Mouse (Mus musculus) hindbrain, embryonic 12.5 days (tissue): Measurements from ENCODE around the gene Fsd1. TPM values are rescaled to one million over a fixed set of nuclear protein-coding genes. Genes with fewer than 3 reads are reported as not detected.
"Not testable (repeated sequence)": the region's sequence is repeated elsewhere in the genome, so short reads cannot be mapped to it uniquely, and the experiment has no call there.

Source experiments
- ATAC-seq: fragments of 200-750 bp; cut with Nextera tagmentation; 2 replicates; pipeline ENCODE4 v1.8.0; 2017; ENCODE audit warnings: moderate TSS enrichment; ENCODE audit not compliant: low FRiP score
- H3K27ac ChIP-seq: fragments of 300-500 bp; sonication (generic); 2 replicates; pipeline ENCODE4 v1.5.1; 2016; ENCODE audit warnings: mild to moderate bottlenecking
- H3K27me3 ChIP-seq: fragments of 300-500 bp; sonication (generic); 2 replicates; pipeline ENCODE4 v1.6.1; 2016; ENCODE audit warnings: mild to moderate bottlenecking
- H3K36me3 ChIP-seq: fragments of 300-500 bp; sonication (generic); 2 replicates; pipeline ENCODE4 v1.6.1; 2016; ENCODE audit warnings: mild to moderate bottlenecking
- H3K4me1 ChIP-seq: fragments of 300-500 bp; sonication (generic); 2 replicates; pipeline ENCODE4 v1.6.1; 2016
- H3K4me2 ChIP-seq: fragments of 300-500 bp; sonication (generic); replicated peaks from 2 replicates; pipeline ENCODE4 v1.6.1; 2016; ENCODE audit warnings: mild to moderate bottlenecking
- H3K4me3 ChIP-seq: fragments of 300-500 bp; sonication (generic); 2 replicates; pipeline ENCODE4 v1.5.1; 2016; ENCODE audit warnings: mild to moderate bottlenecking
- H3K9ac ChIP-seq: fragments of 300-500 bp; sonication (generic); 2 replicates; pipeline ENCODE4 v1.6.1; 2016; ENCODE audit warnings: mild to moderate bottlenecking, moderate library complexity
- H3K9me3 ChIP-seq: fragments of 300-500 bp; sonication (generic); replicated peaks from 2 replicates; pipeline ENCODE4 v1.6.1; 2016; ENCODE audit warnings: mild to moderate bottlenecking
- WGBS: fragments of 180-500 bp; shearing (Covaris S2); methylation state at CpG from one replicate; pipeline ENCODE4 v1.1.7; 2016; 5-methylcytosine and 5-hydroxymethylcytosine counted together
- polyA plus RNA-seq: library from polyadenylated mRNA; unstranded; fragments of >200 nt; fragmentation: Nextera tagmentation; extraction: Ambion mirVana; gene quantifications from 2 replicates; pipeline ENCODE4 v1.2.1, GENCODE M21; 2016

Gene Fsd1
- 96.4 and 103 TPM in 2 replicates for polyA plus RNA-seq

DNA sequence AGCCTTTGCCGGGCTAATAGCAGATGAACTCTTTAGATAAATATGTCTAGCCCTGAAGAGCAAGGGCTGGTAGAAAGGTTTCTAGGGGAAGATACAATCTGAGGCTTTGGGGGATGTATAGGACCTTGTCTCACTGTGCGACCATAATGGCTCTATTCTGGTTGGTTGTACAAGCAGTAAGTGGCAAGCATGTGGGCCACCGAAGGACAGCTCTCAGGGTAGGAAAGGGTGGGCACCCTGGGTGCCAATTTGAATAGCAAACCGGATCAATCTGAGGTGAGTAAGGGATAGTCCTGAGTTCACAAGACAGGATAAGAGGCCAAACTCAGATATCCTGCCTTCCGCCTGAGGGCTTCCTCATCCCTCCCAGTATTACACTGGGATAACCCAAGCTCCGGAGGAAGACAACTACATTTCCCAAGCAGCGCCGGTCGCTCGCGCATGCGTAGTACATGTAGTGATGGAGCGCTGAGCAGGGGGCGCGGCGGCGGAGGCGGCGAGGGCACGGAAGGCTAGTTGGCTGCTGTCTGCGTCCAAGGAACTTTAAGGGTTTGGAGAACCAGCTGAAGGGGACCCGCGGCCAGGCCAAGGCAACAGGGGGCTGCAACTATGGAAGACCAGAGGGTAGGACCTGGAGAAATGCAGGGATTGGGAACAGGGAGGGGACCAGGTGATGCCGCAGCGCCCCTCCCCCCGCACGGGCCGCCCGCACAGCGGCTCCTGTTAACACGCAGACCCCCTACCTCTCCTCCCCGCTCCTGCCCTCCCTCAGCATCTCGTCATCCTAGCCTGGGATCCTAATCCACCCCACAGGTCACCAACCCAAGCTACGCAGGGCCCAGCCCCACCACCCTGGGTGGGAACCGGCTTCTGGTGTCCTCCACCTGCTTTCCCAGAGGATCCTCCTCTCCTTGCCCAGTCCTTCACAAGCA, at the start of gene Fsd1:
Gene Fsd1 (plus strand): TSS at position 480 of the 932 bp plus-strand sequence.
- peak; percentile 85 for ATAC-seq
- peak within 1 kb of the TSS; percentile 82 for H3K9ac ChIP-seq
- peaks cover 14% of the 10 kb centered on the region for H3K36me3 ChIP-seq
- no peaks in the 10 kb centered on the region for H3K27me3 ChIP-seq
- H3K9me3 ChIP-seq: no peaks in the 10 kb centered on the region
- H3K4me3 ChIP-seq: peak within 1 kb of the TSS; percentile 77
- WGBS: 11% methylated on average over 35 of the region's 35 CpGs
- H3K27ac ChIP-seq: peak within 1 kb of the TSS; percentile 66; the same call in 1 of the 2 replicates
- peaks cover 11% of the 10 kb centered on the region for H3K4me1 ChIP-seq
- H3K4me2 ChIP-seq: peak within 1 kb of the TSS; percentile 84

DNA sequence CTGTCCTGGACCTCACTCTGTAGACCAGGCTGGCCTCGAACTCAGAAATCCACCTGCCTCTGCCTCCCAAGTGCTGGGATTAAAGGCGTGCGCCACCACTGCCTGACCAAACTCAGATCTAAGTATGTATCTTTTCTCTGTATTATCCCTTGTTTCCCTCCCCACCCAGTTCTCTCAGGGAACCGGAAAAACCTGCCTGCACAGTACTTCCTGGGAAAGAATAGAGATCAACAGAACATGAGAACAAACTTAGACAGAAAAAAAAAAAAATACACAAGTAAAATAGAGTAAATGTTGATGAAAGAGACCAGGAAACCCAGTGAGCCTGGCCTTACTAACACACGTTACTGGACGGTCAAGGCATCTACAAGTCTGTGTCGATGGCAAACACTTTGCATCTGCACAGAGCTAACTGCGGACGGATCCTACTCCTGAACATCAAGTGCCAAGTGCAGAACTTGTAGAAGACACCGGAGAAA, 41.9 kb upstream of the Fsd1 start:
- not testable (repeated sequence) for H3K27me3 ChIP-seq, ATAC-seq

DNA sequence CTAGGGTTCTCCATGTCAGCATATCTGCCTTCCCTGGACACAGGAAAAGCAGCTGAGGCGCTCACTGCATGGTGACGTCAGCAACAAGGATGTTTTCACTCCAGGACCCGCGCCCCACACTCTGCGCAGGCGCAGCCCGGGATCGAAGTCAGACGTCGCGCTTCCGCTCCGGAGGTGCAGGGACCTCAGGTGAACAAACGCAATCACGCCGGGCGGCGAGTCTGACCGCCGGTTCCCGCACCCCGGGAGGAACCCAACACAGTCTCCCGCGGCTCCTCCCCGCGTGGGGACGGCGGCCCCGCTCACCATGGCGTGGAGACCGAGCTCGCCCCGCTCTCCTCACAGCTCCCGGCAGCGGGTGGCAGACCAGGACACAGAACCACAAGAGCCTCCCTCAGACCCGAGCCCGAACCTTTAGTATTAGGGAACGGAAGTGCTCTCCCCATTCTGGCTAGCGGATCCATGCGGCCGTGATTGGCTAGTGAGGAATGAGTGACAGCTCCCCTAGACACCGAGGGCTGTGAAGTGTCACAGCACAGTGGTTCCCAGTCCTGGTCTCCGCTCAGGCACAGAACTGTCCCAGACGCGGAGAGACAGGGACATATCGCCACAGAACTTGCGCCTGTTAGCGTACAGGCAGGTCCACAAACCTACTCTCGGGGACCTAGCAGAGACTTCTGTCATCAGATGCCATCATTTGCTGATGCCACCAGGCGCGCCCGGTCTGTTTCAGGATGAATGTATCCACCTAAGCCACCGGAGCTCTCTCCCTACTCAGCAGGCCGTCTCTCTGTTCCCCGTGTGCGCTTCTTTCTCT, 41.2 kb upstream of the Fsd1 start:
- peak overlapping the region; percentile 75 for H3K4me2 ChIP-seq
- ATAC-seq: peak; percentile 99

More for the DNA sequence above, 41.9 kb upstream of the Fsd1 start:
- not testable (repeated sequence) for H3K4me1 ChIP-seq, H3K36me3 ChIP-seq, H3K9me3 ChIP-seq
- 40% methylated on average over 10 of the region's 10 CpGs for WGBS
- peak overlapping the region; percentile 50 for H3K4me3 ChIP-seq
- H3K4me2 ChIP-seq: peak overlapping the region; percentile 75
- peak overlapping the region; percentile 91 for H3K27ac ChIP-seq
- H3K9ac ChIP-seq: peak overlapping the region; percentile 74

DNA sequence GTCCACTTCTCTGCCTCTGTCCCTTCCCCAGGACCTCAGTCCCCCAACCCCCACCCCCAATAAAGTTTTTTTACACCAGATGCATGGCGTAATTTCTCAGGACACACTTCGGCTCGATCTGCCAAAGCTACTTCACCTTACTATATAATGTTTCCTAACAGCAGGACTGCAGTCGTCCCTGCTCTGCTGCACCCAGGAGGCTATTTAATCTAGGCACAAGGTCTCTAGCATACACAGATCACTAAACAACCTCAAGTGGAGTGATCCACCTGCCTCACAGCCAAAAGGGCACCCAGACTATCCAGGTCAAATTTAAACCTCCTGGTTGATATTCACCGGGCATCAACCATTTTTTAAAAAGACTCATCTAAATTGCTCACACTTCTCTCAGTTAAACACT, 40.6 kb upstream of the Fsd1 start:
- no peaks in the 10 kb centered on the region for H3K9me3 ChIP-seq
- WGBS: 31% methylated on average over 5 of the region's 5 CpGs
- H3K36me3 ChIP-seq: no peaks in the 10 kb centered on the region
- ATAC-seq: 0 out of 2 replicates have a peak, but pooled peaks have one; percentile 6
- H3K4me3 ChIP-seq: peak overlapping the region; percentile 50
- H3K27me3 ChIP-seq: no peaks in the 10 kb centered on the region
- H3K4me1 ChIP-seq: peaks cover 6% of the 10 kb centered on the region; the same call in 1 of the 2 replicates
- H3K9ac ChIP-seq: peak overlapping the region; percentile 74
- peak overlapping the region; percentile 91 for H3K27ac ChIP-seq
- peak overlapping the region; percentile 75 for H3K4me2 ChIP-seq

More for the DNA sequence above, 41.2 kb upstream of the Fsd1 start:
- H3K4me1 ChIP-seq, H3K27me3 ChIP-seq, H3K9me3 ChIP-seq, H3K36me3 ChIP-seq: not testable (repeated sequence)
- WGBS: under 1% methylated on average over 56 of the region's 56 CpGs
- Histone ChIP-seq H3K9ac (peak overlapping the region; percentile 74), H3K27ac (peak overlapping the region; percentile 91), H3K4me3 (peak overlapping the region; percentile 50)

DNA sequence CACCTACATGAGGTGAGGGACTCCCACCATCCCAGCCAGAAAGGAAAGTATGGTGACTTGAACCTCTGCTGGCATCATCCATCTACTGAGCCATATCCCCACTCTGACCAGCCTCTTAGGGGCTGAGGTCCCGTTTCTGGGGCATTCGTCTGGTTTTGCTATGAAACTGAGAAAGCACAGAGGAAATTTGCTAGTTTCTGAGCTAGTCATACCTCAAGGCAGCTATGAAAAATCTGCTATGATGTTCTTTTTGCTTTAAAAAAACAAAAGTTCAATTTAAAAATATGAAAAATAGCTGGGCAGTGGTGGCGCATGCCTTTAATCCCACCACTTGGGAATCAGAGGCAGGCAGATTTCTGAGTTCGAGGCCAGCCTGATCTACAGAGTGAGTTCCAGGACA, 37.7 kb upstream of the Fsd1 start:
- no peaks in the 10 kb centered on the region for H3K27me3 ChIP-seq
- H3K9ac ChIP-seq: no peak overlapping the region
- no peak overlapping the region for H3K4me3 ChIP-seq
- H3K9me3 ChIP-seq: no peaks in the 10 kb centered on the region
- no peaks in the 10 kb centered on the region for H3K36me3 ChIP-seq
- H3K27ac ChIP-seq: no peak overlapping the region
- no peak overlapping the region for H3K4me2 ChIP-seq
- ATAC-seq: no peak
- WGBS: 86% methylated on average over 4 of the region's 4 CpGs
- peaks cover 6% of the 10 kb centered on the region; the same call in 1 of the 2 replicates for H3K4me1 ChIP-seq

DNA sequence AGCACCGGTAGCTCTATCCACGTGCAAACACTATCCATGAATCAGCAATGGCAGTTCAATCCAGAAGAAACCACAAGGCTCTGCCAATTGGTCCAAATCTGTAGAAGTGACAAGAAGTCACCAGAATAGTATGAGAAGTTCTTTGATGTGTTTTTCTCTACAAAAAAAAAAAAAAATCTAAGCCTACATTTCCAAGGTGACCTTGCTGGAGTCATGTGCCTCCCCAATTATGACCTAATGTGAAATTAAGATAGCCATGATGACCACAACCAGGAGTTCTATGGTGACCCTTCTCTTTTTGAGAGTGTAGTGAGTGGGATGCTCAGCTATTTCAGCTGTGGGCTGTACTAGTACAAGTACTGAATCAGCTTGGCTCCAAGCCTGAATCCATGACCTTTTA, 36.9 kb upstream of the Fsd1 start, which contains the start of gene Zfp119b:
Gene Zfp119b (minus strand): TSS at position 101 of the 400 bp plus-strand sequence.
- ATAC-seq: no peak
- Histone ChIP-seq H3K4me3 (no peak within 1 kb of the TSS), H3K9ac (no peak within 1 kb of the TSS), H3K27ac (no peak within 1 kb of the TSS), H3K36me3 (no peaks in the 10 kb centered on the region), H3K9me3 (no peaks in the 10 kb centered on the region), H3K4me2 (no peak within 1 kb of the TSS), H3K27me3 (peaks cover 7% of the 10 kb centered on the region; the same call in 1 of the 2 replicates), H3K4me1 (peaks cover 6% of the 10 kb centered on the region; the same call in 1 of the 2 replicates)
- WGBS: 89% methylated on average over 2 of the region's 2 CpGs

DNA sequence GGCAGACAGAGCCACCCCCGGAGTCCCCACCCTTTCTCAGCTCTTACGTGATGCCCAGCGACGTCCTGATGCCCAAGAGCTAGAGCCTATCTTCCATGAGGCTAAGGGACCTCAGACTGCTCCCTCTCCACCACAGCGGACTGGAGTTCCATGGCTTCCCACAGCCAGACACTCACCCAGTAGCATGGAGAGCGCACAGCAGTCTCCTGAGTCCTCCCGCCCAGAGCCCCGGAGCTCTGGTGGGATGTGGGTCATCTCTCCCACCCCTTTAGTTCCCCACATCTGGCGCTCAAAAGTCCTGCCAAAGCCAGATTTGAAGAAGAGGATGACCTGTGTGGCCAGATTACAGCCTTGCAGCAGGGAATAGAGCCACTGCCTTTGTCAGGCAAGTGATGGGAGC, 35.7 kb upstream of the Fsd1 start:
- Histone ChIP-seq H3K9ac (no peak overlapping the region), H3K36me3 (no peaks in the 10 kb centered on the region), H3K27me3 (peaks cover 14% of the 10 kb centered on the region), H3K9me3 (no peaks in the 10 kb centered on the region), H3K4me1 (peaks cover 3% of the 10 kb centered on the region; the same call in 1 of the 2 replicates), H3K4me2 (no peak overlapping the region), H3K4me3 (no peak overlapping the region), H3K27ac (no peak overlapping the region)
- ATAC-seq: no peak
- 79% methylated on average over 9 of the region's 9 CpGs for WGBS

DNA sequence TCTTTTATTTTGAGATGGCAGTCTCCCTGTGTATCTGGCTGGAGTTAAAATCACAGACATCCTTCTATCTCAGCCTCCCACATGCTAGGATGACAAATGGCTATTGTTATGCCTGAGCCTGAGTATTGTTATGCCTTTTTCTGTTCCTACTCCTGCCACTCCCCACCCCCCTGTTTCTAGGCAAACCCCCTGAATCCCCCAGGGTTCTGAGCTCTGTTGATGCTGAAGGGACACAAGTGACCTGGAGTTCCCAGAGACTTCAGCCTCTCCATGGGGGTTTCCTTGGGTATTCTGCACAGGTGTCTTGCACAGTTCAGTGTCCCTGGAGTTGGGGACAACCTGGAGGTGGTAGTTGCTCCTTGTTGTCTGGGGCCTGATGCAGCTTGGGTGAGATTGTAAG, 34.3 kb upstream of the Fsd1 start:
- Histone ChIP-seq H3K9ac (no peak overlapping the region), H3K9me3 (no peaks in the 10 kb centered on the region), H3K4me3 (no peak overlapping the region), H3K27me3 (peaks cover 14% of the 10 kb centered on the region), H3K27ac (no peak overlapping the region), H3K4me1 (peaks cover 10% of the 10 kb centered on the region), H3K36me3 (no peaks in the 10 kb centered on the region), H3K4me2 (no peak overlapping the region)
- ATAC-seq: no peak

DNA sequence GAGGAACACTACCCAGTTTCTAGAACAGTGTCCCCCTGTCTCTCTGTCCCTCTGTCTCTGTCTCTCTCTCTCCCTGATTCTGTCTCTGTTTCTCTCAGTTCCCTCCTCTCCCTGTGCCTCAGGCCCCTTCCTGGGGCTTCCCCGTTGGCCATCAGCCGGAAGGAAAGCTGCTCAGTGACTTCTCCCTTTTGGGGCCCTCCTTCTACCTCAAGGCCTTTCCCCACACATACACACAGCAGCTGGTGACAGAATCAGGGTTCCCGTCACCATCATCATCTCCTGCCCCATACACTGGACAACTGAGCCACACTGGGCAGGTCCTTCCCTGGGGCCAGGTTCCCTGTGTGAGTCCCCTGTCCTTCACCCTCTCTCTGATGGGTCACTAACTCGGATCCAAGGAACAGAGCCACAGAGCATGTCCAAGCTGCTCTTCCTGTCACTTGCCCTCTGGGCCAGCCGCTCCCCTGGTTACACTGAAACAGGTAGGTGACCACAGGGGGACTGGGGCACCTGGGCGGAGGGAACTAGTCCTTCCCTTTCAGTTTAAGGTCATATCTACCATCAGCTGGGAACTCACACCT, 33.8 kb upstream of the Fsd1 start, which contains the start of gene Ebi3:
Gene Ebi3 (plus strand): TSS at position 194 of the 581 bp plus-strand sequence.
- Histone ChIP-seq H3K4me2 (no peak within 1 kb of the TSS), H3K4me1 (peaks cover 14% of the 10 kb centered on the region), H3K27ac (no peak within 1 kb of the TSS), H3K4me3 (no peak within 1 kb of the TSS), H3K9me3 (no peaks in the 10 kb centered on the region), H3K36me3 (no peaks in the 10 kb centered on the region), H3K9ac (no peak within 1 kb of the TSS), H3K27me3 (peaks cover 14% of the 10 kb centered on the region)
- 70% methylated on average over 6 of the region's 6 CpGs for WGBS
- no peak for ATAC-seq

DNA sequence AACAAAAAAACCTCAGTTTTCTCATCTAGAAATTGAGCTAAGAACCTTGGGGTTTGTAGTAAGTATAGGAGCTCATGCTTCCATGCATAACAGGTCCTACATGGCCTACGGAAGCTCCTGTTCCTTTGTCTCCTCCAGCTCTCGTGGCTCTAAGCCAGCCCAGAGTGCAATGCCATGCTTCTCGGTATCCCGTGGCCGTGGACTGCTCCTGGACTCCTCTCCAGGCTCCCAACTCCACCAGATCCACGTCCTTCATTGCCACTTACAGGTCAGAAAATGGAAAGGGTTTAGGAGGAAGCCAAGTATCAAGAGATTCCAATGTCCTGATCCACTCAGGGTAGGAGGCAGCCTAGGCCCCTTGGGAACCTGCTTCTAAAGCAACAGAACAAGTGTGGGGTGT, 32.6 kb upstream of the Fsd1 start:
- no peaks in the 10 kb centered on the region for H3K36me3 ChIP-seq
- peaks cover 14% of the 10 kb centered on the region for H3K27me3 ChIP-seq
- no peak overlapping the region for H3K4me3 ChIP-seq
- no peak overlapping the region for H3K4me2 ChIP-seq
- no peaks in the 10 kb centered on the region for H3K9me3 ChIP-seq
- ATAC-seq: no peak
- peaks cover 21% of the 10 kb centered on the region for H3K4me1 ChIP-seq
- no peak overlapping the region for H3K27ac ChIP-seq
- WGBS: 80% methylated on average over 6 of the region's 6 CpGs
- no peak overlapping the region for H3K9ac ChIP-seq

DNA sequence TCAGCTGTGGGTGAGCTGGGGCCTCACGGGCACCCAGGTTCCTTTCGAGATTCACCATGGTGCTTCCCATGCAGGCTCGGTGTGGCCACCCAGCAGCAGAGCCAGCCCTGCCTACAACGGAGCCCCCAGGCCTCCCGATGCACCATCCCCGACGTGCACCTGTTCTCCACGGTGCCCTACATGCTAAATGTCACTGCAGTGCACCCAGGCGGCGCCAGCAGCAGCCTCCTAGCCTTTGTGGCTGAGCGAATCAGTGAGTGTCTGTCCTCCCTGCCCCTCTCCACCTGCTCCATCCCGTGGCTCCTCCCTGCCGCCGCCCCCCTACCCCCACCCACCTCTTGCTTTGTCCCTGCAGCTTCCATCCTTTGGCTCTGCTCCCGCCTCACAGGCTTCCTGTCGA, 32.1 kb upstream of the Fsd1 start:
- WGBS: 38% methylated on average over 16 of the region's 16 CpGs
- no peak for ATAC-seq

More for the DNA sequence above, 32.1 kb upstream of the Fsd1 start:
- no peaks in the 10 kb centered on the region for H3K36me3 ChIP-seq
- H3K9ac ChIP-seq: no peak overlapping the region
- H3K4me2 ChIP-seq: no peak overlapping the region
- no peak overlapping the region for H3K27ac ChIP-seq
- H3K4me3 ChIP-seq: no peak overlapping the region
- H3K9me3 ChIP-seq: no peaks in the 10 kb centered on the region
- H3K4me1 ChIP-seq: peaks cover 21% of the 10 kb centered on the region
- peaks cover 14% of the 10 kb centered on the region for H3K27me3 ChIP-seq
